Mouse (Mus musculus): Measurements from ENCODE around the gene Nfkbiz. TPM values are rescaled to one million over a fixed set of nuclear protein-coding genes. Genes with fewer than 3 reads are reported as not detected.

Gene Nfkbiz
- total and polyA plus RNA-seq, 3 experiments: 1.3 to 2.4 TPM; not detected in 1

DNA sequence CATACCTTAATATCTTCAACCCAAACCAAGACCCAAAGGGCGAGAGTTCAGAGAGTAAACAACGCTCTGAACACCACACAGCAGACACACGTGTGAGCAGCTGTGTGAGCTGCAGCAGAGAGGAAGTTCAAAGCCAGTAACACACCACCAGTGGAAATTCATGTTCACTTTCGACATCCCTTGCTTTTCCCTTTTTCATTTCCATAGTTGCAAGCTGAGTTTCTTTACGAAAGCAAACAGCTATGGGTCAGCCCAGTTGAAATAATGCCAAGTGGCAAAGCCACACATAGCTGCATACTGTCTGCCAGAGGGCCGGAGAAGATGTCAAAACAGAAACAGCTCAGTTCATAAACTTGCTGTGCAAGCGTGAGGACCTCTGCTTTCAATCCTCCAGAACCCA is 39.9 kb downstream of the Nfkbiz start:
- Histone ChIP-seq H3K27ac (ENCODE audit: control insufficient read depth, low read depth, low read length) (no peak overlapping the region), H3K9me3 (replicated peaks; ENCODE audit: insufficient read depth, low read length) (no peaks in the 10 kb centered on the region), H3K9ac (ENCODE audit: control insufficient read depth, low read depth, low read length, poor library complexity, severe bottlenecking) (no peak overlapping the region), H3K4me3 (ENCODE audit: control insufficient read depth in 1 of 2, insufficient read depth in 1 of 2, low read depth in 2 of 2, low read length in 2 of 2) (no peak overlapping the region), H3K79me2 (ENCODE audit: control insufficient read depth, insufficient read depth, low read length, poor library complexity) (no peaks in the 10 kb centered on the region), H3K36me3 (ENCODE audit: control insufficient read depth in 1 of 2, insufficient read depth in 2 of 2, low read length in 2 of 2) (no peaks in the 10 kb centered on the region), H3K4me1 (ENCODE audit: control insufficient read depth in 1 of 2, insufficient read depth in 2 of 2, low read length in 2 of 2) (no peaks in the 10 kb centered on the region), H3K27me3 (ENCODE audit: control insufficient read depth in 1 of 2, insufficient read depth in 2 of 2, low read length in 2 of 2) (no peaks in the 10 kb centered on the region; a peak in 1 of 4 replicates)
- no peak for DNase-seq (ENCODE audit: low read depth, low spot score)
- TF ChIP-seq UBTF (IDR thresholded peaks at IDR 0.05; ENCODE audit: borderline replicate concordance, insufficient read depth, low read depth, low read length) (no peak), POLR2AphosphoS2 (IDR thresholded peaks at IDR 0.05; ENCODE audit: low read length) (no peak), KAT2A (conservative IDR thresholded peaks at IDR 0.05; ENCODE audit: low read depth, low read length) (no peak), TAL1 (IDR thresholded peaks at IDR 0.05; ENCODE audit: low read length) (no peak), CHD2 (IDR thresholded peaks at IDR 0.05; ENCODE audit: low read length) (no peak), SIN3A (IDR thresholded peaks at IDR 0.05; ENCODE audit: low read length) (no peak), SMC3 (IDR thresholded peaks at IDR 0.05; ENCODE audit: low read depth, low read length) (no peak), ELF1 (IDR thresholded peaks at IDR 0.05; ENCODE audit: low read depth, low read length) (no peak), ZMIZ1 (IDR thresholded peaks at IDR 0.05; ENCODE audit: low read depth, low read length) (no peak), HCFC1 (IDR thresholded peaks at IDR 0.05; ENCODE audit: low read depth, low read length) (no peak), MXI1 (IDR thresholded peaks at IDR 0.05; ENCODE audit: low read depth, low read length) (no peak), GATA1 (IDR thresholded peaks at IDR 0.05; ENCODE audit: low read depth, low read length) (no peak), EP300 (IDR thresholded peaks at IDR 0.05; ENCODE audit: low read depth in 1 of 2, low read length in 2 of 2) (no peak), ZKSCAN1 (IDR thresholded peaks at IDR 0.05; ENCODE audit: low read depth, low read length) (no peak), USF2 (IDR thresholded peaks at IDR 0.05; ENCODE audit: borderline replicate concordance in 1 of 2, insufficient read depth in 1 of 2, low read depth in 1 of 2, low read length in 2 of 2) (no peak)

DNA sequence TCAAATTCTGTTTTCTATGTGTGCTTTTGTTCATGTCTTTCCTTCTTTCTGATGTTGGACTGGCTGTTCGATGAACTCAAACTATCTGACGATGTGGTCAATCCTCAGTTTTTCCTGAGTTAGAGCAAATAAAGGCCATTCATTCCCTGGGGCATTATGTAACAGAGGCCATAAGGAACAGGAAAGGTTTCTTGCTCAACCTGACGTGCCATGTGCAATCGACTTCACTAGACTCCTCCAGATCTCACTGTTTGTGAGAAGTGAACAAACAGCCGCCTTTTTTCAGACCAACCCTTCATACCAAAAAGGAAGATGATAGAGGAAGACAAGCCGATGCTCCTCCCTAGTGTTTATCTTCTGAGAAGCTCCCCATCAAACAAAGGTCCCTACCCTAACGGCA is 48.4 kb downstream of the Nfkbiz start:
- TF ChIP-seq ZKSCAN1 (IDR thresholded peaks at IDR 0.05; ENCODE audit: low read depth, low read length) (no peak), POLR2A (IDR thresholded peaks at IDR 0.05; ENCODE audit: control insufficient read depth in 1 of 2, insufficient read depth in 1 of 2, low read depth in 1 of 2, low read length in 2 of 2, poor library complexity in 1 of 2) (no peak), USF2 (IDR thresholded peaks at IDR 0.05; ENCODE audit: borderline replicate concordance in 1 of 2, insufficient read depth in 1 of 2, low read depth in 1 of 2, low read length in 2 of 2) (no peak), MYB (IDR thresholded peaks at IDR 0.05; ENCODE audit: low read depth, low read length) (no peak), TBP (IDR thresholded peaks at IDR 0.05; ENCODE audit: low read depth, low read length) (no peak), TAL1 (IDR thresholded peaks at IDR 0.05; ENCODE audit: low read length) (no peak)
- Histone ChIP-seq H3K4me1 (ENCODE audit: control insufficient read depth in 1 of 2, insufficient read depth in 2 of 2, low read length in 2 of 2) (no peaks in the 10 kb centered on the region), H3K79me2 (ENCODE audit: control insufficient read depth, insufficient read depth, low read length, poor library complexity) (no peaks in the 10 kb centered on the region), H3K36me3 (ENCODE audit: control insufficient read depth in 1 of 2, insufficient read depth in 2 of 2, low read length in 2 of 2) (no peaks in the 10 kb centered on the region), H3K27me3 (ENCODE audit: control insufficient read depth in 1 of 2, insufficient read depth in 2 of 2, low read length in 2 of 2) (no peaks in the 10 kb centered on the region), H3K4me3 (ENCODE audit: control insufficient read depth in 1 of 2, insufficient read depth in 1 of 2, low read depth in 2 of 2, low read length in 2 of 2) (no peak overlapping the region), H3K9me3 (replicated peaks; ENCODE audit: insufficient read depth, low read length) (no peaks in the 10 kb centered on the region), H3K27ac (ENCODE audit: control insufficient read depth, low read depth, low read length) (no peak overlapping the region), H3K9ac (ENCODE audit: control insufficient read depth, low read depth, low read length, poor library complexity, severe bottlenecking) (no peak overlapping the region)
- no peak for DNase-seq (ENCODE audit: low read depth, low spot score)
